Mouse (Mus musculus) brain, adult 2 months (tissue): Measurements from ENCODE around the gene Cntn5.

ENCODE experiments used
- DNase-seq: peaks from one replicate; pipeline ENCODE4 v3.0.0; 2011; ENCODE audit warnings: low read depth, low spot score

Gene Cntn5

DNA sequence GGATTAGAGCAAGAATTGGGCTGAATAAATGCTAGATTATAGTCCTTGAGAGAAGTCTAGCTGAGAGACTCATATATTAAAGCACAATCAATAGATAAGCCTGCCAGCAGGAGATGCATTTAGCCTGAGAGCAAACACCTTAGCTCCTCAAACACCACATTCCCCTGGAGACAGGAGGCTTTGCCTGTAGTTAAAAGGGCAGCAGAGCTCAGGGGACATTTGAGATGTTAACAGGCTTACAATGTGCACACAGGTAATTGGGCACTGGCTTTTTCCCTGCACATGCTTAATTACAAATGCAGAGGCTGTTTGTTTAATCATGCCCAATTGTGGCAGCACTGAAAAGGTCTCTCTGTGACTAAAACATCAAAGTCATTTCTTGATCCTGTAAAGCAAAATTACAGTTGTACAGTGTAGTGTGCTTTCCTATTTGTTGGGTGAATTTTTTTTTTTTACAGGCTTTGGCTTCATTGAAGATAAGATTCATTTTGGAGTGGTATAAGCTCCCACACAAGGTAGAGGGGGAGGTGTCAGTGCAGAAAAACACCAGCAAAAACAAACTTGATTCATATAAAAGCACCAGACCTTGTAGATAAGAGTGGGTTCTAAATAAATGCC is 457.2 kb downstream of the Cntn5 start:
- DNase-seq: peak; percentile 14

DNA sequence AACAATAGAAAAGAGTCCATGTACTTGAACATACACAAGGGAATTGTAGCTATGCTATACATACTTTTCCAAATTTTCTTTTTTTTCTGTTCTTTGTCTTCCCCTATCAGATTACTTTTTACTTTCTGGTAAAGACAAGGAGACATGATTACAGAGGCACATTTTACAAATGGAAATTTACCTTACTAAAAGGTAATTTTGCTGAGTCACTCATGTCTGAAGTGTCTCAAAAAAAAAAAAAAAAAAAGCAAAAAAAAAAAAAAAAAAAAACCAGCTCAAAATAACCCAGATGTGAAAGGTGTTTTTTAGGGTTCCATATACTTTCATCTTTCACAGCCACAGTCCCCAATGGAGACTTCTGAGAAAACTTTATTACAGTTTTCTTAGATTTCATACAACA is 492.5 kb downstream of the Cntn5 start:
- no peak for DNase-seq

DNA sequence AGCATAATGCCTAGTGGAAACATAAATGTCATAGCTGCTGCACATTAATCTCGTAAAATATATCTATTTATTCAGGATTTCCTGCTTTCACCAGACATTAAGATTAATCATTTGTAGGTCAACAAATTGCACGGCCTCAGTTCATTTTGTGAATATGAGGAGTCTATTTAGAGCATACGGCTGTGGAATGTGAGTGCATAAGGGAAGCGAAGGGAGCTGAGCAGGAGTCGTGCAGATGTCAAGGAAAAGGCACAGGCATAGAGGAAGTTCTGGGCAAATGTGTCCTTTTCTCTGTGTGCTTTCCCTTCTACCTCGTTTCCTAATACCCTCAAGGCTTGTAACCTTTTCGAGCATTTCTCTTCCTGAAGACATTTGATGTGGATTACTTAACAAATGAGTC is 504.5 kb downstream of the Cntn5 start:
- DNase-seq: no peak

DNA sequence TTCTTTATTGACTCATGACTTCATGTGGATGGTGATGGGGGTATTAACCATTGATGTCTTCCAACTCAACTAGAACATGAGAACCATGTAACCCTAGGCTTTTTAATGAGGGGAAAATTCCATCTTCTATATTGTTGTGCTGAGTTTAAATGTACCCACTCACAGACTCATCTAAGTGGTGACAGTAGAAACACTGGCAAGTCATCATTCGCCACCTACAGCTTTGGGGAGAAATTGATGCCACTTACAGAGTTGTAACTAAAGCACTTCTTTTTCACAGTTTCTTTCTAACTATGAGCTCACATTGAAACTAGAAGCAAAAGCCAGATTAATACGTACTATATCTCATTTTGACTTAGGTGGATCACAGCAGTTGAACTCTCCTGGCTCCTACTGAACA is 514.7 kb downstream of the Cntn5 start:
- DNase-seq: peak; percentile 53

DNA sequence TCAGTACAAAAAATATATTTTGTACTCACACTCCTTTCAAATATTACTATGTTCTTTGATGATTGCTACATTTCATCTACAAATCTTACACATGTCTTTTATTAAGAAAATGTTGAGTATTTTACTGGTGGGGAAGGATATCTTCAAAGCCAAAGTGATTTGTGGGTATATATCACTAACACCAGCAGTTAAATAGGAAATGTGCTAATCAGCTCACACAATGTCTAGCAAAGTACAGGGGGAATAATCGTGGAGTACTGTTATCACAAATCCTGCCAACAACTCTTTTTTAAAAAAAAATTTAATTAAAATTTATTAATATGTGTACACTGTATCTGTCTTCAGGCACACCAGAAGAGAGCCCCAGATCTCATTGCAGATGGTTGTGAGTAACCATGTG is 520.1 kb downstream of the Cntn5 start:
- no peak for DNase-seq

DNA sequence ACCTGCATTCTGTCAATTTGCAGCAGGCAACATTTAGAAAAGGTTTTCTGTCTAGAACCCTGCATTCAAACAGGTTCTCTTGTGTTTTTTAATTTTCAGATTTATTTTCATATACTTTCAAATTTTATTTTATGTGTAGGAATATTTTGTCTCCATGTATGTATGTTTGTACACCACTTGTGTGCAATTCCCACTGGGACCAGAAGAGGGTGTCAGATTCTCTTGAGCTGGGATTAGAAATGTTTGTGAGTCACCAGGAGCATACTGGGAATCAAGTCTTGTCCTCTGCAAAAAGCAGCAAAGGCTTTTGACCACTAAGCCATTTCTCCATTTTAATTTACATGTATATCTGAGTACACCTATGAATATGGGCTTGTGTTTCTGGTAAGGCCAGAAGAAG is 521.4 kb downstream of the Cntn5 start:
- no peak for DNase-seq

DNA sequence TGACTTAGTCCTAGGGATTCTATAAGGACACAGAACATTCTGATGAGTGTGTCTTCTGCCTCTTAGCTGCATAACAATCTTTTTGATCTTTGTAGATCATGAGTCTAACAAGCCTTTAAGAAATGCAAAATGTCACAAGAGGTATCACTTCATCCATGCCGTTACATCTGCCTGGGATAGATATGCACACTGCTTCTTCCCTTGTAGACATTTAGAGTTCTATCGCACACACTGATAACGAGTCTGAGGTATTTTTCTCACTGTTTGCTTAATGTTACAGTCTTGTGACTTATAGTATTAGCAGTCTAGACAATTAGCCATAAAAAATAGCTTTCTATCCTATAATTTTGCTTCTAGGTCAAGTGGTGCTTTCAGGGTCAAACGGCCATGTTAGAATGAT is 522.9 kb downstream of the Cntn5 start:
- no peak for DNase-seq

DNA sequence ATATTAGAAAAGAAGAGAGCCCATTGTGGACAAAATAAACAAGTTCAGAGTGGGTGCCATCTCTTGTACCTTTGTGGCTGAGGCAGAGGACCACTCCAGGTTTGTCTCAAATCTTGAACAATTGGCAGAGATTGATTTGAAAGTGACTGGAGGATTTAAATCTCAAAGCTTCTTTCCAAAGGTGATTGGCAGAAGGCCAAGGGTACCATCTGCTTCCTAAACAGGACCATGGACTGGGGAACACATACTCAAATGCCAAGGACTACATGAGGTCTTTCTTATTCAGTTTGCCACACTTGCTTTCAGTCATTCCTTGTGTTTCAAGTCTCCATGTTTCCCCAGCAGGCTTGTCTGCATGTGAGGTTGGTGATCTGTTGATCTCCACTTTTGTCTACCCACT is 528.3 kb downstream of the Cntn5 start:
- DNase-seq: no peak

DNA sequence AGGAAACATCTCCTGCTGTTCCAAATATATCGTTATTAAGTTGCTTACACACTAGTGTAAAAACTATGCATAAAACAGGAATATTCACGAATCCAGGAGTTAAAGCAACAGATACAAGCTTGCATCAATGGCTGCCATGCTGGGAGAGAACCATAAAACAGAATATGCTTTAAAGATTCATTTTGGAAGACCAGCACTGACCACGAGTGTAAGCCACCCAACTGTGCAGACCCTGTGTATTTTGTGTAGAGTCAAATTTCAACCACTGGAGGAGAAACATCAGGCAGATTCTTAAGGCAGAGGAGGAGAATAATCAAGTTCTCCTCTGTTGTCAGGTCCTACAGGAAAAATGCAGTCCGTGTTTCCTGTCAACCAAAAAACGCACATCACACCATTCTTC is 535.6 kb downstream of the Cntn5 start:
- no peak for DNase-seq

DNA sequence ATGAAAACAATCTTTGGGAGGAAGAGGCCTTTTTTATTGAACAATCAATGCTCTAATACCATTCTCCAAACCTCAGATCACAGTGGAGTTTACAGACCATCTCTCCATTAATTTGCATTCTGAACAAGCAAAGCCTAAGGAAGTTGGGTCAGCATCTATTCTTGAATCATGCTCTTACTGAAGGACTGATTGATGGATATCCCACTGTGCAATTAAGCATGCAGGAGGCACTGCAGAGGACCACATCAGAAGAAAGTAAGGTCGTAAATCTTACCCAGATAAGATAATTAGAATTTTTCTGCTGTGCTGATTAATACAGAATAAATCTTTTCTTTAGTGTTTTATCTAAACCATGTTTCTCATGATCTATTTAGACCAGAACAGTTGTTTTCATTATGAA is 536.2 kb downstream of the Cntn5 start:
- no peak for DNase-seq

DNA sequence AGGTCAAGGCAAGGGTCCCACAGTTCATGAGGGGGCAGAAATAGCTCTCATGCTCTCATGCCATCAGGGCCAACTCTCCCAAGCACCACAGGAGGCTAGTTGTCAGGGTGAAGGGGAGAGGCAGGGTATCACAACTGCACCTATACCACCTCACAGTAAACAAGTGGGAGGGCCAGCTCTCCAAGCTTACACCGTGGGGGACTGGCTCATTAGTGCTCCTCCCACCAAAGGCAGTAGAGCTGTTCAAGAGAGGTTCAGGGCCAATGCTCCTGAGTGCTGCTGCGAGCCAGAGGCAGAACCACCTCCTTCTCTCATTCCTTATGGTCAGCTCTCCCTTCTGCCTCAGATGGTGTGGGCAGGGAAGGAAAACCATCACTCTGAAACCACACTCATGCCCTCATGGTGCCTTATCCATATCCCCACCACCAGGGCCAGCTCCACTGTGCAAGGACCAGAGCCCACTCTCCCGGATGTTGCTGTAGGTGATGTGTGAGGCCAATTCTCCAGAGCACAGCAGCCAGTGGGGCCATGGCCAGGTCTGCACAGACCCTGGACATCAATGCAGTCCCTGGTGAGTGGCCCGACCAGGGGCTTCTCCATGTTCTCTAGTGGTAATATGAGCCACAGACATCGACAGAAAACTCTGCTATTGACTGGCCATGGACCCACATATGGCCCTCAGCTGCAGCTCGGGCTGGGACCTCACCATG is 538.2 kb downstream of the Cntn5 start:
- no peak for DNase-seq

DNA sequence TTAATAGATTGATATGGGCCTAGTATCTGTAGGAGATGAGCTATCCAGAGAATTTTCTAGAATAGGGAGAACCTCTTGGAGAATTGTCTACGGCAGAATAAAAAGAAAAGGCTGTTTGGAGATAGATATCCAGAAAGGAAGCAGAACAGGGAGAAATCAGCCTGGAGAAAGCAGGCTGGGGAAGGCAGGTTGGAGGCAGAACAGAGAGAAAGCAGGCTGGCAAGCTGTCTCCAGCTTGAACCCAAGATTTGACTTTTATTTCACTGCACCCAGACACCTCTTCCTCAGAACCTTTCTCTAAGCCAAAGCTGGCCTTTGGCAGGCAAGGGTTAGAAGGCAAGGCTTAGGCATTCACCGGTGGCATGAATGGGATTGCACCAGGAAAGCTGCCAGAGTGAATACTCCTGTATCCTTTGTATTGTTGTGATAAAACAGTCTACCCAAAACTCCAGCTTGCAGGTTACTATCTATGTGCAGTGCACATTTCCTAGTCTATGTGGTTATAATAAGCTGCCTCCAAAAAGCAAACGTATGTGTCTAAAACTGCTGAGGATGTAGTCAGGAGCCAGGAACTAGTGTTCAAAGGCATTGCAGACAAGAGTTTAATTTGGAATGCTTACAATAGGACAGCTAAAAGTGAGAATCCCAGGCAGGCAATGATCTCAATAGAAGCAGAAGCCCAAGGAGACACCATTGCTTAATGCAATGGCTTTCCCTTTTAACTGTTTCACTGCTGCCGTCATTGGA is 553.5 kb downstream of the Cntn5 start:
- peak; percentile 53 for DNase-seq

DNA sequence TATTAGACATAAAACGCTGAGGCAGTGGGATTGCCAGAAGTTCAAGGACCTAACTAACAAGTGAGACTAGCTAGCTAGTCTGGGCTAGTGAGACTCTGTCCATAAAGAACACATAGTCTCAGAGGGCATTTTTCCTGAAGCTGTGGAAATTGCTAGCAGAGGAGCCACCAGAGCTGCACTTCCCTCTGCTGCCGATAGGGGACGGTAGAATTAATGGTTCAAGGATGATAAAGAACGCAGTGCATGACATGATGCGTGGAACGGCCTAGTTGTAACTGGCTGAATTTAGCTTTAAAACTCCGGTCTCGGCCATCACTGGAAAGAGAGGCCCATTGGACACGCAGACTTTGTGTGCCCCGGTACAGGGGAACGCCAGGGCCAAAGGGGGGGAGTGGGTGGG is 555.8 kb downstream of the Cntn5 start:
- no peak for DNase-seq

DNA sequence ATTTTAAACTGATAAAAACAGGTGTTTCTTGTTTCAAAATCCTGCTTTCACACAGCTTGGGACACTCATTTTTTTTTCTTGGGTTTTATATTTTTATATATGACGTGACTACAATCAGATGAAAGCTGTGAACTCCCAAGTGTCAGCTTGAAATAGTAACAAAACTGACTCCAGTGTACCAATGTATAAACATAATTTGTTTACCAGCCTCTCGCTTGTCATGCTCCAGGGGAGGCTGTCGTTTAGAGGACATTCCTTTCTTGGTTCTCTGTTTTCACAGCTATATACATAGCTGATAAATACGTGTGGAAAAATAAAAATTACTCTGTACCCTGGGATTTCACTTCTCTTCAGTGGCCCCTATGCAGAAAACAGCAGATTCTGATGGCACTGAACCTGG is 556.4 kb downstream of the Cntn5 start:
- DNase-seq: no peak

DNA sequence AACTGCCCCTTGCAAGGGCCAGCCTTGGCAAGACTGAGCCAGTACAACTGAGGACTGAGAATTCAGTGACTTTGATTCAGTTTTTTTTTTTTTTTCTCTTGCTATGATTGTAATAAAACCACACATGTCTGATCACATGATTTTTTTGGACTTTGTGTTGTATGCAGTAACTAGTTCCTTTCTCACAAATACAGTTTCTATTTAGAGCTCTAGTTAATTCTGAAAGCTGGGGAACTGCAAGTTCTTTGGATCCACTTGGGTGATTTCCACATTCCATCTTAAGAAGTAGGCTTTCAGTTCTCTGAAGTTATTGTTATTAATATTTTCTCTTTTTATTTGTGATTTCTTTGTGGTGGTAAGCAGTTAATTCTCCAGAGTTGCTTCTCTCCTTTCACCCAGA is 563.8 kb downstream of the Cntn5 start:
- DNase-seq: no peak

DNA sequence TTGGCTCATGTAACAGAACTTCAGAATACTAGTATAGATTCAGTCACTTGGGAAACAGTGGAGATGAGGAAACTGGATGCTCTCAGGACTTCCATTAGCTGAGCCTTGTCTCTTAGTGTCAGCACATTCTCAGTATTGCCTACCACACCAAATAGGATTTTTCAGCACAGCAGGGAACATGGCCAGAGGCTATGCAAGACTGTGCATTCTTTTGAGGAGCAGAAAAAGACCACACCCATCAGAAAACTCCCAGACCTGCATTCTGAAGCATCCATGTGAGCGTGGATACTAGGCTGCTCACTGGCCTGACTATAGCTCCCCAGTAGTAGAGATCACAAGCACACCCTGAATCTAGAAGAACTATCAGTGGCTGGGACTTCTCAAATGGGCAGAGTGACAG is 564.9 kb downstream of the Cntn5 start:
- no peak for DNase-seq

DNA sequence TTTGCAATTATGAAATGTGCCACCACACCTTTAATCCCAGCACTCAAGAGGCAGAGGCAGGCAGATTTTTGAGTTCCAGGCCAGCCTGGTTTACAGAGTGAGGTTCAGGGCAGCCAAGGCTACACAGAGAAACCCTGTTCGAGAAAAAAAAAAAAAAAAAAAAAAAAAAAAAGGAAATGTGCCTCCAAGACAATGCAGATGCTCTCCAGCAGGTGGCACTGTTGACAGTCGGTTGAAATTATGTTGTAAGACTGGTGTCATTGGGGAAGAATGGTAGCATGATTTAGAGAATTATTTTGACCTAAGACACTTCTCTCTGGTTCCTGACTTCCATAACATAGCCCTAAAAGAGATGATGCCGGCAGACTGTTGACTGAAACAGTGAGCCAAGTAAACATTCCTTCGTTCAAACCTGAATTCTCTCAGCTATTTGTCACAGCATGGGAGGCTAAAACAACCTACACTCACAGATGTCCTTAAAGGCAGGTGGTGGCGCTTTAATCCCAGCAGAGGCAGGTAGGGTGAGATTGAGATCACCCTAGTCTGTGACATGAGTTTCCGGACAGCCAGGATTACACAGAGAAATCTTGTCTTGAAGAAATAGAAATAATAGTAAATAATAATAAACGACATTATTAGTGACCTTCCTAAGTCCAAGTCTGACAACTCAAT is 579.7 kb downstream of the Cntn5 start:
- DNase-seq: peak; percentile 66

DNA sequence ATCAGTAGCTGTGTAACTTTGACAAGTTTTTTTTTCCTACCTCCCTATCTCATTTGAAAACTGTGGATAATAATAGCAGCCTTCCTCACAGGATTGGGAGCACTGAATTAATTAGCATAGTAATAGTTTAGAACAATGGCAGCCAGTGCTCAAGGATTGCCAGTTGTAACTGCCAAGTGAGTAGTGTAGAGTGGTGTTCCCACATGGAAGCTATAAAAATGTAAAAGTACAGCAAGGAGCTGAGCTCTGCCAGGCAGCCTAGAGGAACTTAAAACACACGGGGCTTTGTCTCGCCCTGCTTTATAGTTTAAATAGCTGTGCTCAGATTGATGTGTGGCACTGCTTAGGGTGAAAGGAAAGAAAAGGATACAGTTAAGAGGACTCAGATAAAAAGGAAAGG is 635.2 kb downstream of the Cntn5 start:
- DNase-seq: peak; percentile 78

DNA sequence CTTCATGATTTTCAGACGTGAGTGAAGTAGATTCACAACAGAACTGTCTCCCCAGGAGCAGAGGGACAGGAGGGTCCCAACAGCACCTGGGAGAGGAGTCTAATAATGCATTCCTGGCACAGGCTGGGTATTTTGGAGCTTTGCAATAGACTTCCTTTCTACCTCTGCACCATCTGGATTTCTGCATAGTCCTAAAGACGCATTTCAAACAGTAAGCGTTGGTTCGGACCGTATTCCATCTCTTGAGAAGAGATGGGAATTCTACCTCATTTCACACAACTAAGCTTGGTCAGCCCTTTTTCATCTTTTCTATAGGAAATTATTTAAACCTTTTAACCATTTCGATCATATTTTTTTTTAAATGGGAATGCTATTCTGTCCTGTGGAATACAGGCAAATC is 635.7 kb downstream of the Cntn5 start:
- DNase-seq: no peak

DNA sequence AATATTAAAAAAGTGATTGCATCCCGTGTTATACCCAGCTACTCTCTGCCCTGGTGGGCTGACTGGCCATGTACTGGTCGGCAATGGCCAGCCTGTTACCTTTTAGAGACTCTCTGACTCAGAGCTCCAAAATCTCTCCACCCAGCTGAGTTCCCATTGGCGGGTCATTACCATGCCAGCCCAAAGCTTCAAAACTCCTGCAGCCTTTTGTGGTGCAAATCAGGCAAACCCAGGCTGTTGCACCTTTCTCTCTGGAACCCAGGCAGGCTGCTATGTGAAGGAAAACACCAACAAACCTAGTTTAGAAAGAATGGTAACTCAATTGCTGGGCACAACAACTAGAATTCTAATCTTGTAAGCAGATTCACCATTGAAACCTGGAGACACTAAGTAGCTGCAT is 639.0 kb downstream of the Cntn5 start:
- DNase-seq: no peak

DNA sequence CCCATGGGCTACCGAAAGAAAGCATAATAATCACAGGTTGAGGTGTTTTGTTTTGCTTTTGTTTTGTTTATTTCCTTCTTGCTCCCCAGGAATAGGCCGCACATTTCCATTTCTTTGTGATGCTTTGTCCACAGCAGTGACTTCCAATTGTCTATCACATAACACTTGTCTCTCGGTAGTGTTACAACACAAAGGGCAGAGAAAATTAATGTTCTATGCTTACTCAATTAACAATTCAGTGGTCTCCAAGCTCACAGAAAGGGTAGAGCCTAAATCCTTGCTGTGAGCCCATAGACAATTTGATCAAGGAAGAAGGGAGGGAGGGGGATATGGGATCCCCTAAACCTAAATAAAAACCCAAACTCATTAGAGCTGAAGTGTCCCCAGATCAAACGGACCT is 671.2 kb downstream of the Cntn5 start:
- DNase-seq: no peak

DNA sequence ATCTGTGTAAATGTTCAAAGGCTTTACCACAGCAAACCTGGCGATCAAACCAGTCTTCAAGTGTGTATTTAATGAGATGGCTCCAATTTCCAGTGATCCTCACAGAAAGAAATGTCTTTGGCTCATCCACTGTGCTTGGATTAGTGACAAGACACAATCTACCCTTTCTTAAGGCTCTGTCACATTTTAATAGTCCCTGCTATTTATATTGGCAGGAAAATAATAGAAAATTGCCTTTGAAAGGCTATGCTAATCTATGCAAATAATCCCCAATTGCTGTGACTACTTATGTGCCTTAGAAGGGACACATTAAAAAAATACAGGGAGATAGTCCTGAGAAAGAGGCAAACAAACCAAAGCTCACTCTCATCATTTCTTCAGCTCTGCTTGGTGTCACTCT is 672.5 kb downstream of the Cntn5 start:
- no peak for DNase-seq

DNA sequence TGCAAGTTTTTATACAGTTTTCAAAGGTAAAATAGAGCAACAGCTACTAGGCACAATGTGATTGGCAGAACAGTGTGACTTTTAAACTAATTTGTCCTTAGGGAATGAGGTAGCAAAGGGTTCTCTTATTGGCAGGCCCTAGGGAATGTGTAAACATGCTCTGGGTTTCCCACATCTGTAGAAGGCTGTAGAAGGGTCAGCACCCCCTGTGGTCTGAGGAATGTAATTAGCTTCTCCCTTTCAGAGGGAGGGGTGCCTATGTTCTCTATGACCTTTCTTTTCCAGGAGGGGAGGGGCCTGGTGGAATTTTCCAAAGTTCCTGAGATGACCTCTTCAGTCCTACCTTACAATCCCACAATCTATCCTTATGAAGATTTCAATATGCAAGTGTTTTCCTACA is 673.6 kb downstream of the Cntn5 start:
- DNase-seq: no peak
